Mouse (Mus musculus) heart, embryonic 16.5 days (tissue): ENCODE data around the gene Ost4. TPM values are rescaled to one million over a fixed set of nuclear protein-coding genes. Genes with fewer than 3 reads are reported as not detected.

Experiments used
- ATAC-seq: fragments of 200-750 bp; cut with Nextera tagmentation; replicated peaks from 2 replicates; pipeline ENCODE4 v1.8.0; 2017; ENCODE audit warnings: moderate number of reproducible peaks; ENCODE audit not compliant: insufficient read depth, low FRiP score; ENCODE audit errors: extremely low read depth
- H3K27ac ChIP-seq: fragments of 300-500 bp; sonication (generic); 2 replicates; pipeline ENCODE4 v1.5.1; 2014; ENCODE audit warnings: mild to moderate bottlenecking, low read length, control low read depth, moderate library complexity
- H3K27me3 ChIP-seq: fragments of 300-500 bp; sonication (generic); 2 replicates; pipeline ENCODE4 v1.6.1; 2014; ENCODE audit warnings: low read length, mixed read lengths; ENCODE audit not compliant: control insufficient read depth, insufficient read depth
- H3K36me3 ChIP-seq: fragments of 300-500 bp; sonication (generic); 2 replicates; pipeline ENCODE4 v1.6.1; 2014; ENCODE audit not compliant: control insufficient read depth, insufficient read depth
- H3K4me1 ChIP-seq: fragments of 300-500 bp; sonication (generic); 2 replicates; pipeline ENCODE4 v1.6.1; 2014; ENCODE audit warnings: low read length, mixed read lengths; ENCODE audit not compliant: control insufficient read depth, insufficient read depth
- H3K4me2 ChIP-seq: fragments of 300-500 bp; sonication (generic); 2 replicates; pipeline ENCODE4 v1.6.1; 2014; ENCODE audit warnings: low read depth, mild to moderate bottlenecking, control low read depth, low read length
- H3K4me3 ChIP-seq: fragments of 300-500 bp; sonication (generic); 2 replicates; pipeline ENCODE4 v1.5.1; 2014; ENCODE audit warnings: mild to moderate bottlenecking, control low read depth, low read length
- H3K9ac ChIP-seq: fragments of 300-500 bp; sonication (generic); 2 replicates; pipeline ENCODE4 v1.6.1; 2014; ENCODE audit warnings: low read length, control low read depth
- H3K9me3 ChIP-seq: fragments of 300-500 bp; sonication (generic); replicated peaks from 2 replicates; pipeline ENCODE4 v1.6.1; 2016; ENCODE audit warnings: low read length; ENCODE audit not compliant: control insufficient read depth
- WGBS: fragments of 180-500 bp; shearing (Covaris S2); extraction: QIAGEN DNeasy Blood & Tissue Kit; methylation state at CpG from one replicate; pipeline ENCODE4 v1.1.7; 2014; 5-methylcytosine and 5-hydroxymethylcytosine counted together
- polyA plus RNA-seq: library from polyadenylated mRNA; unstranded; fragments of >200 nt; fragmentation: Nextera tagmentation; extraction: Ambion mirVana; gene quantifications from 2 replicates; pipeline ENCODE4 v1.2.1, GENCODE M21; 2015

The Ost4 gene
- 349 and 355 TPM in 2 replicates for polyA plus RNA-seq

DNA sequence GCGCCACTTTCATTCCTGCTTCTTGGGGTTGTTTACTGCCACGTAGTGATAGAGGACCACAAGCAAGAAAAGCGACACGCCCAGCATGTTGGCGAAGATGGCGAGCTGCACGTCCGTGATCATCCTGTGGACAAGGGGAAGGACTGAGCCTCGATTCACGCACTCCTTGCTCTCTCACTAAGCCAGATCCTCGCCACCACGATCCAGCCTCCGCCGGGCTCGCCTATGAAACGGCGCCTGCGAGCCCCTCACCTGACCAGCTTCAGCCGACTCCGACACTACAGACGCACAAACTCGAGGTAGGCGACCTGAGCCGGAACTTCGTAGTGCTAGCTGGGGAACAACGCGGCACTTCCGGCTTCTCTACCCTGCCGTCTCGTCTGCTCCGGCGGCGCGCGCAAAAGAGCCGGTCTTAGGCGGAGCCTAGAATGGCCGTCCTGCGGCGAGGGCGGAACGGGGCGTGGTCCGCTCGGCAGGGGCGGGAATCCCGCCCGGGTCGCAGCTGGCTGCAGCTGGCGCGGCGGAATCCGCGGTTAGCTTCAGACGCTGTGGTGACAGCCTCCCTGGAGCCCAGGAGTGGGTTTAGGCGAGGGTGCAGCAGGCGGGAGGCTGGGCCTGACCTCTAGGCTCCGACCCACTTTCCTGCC, at the start of gene Ost4:
Gene Ost4 (minus strand): TSS at position 376 of the 647 bp plus-strand sequence.
- no peaks in the 10 kb centered on the region for H3K9me3 ChIP-seq

DNA sequence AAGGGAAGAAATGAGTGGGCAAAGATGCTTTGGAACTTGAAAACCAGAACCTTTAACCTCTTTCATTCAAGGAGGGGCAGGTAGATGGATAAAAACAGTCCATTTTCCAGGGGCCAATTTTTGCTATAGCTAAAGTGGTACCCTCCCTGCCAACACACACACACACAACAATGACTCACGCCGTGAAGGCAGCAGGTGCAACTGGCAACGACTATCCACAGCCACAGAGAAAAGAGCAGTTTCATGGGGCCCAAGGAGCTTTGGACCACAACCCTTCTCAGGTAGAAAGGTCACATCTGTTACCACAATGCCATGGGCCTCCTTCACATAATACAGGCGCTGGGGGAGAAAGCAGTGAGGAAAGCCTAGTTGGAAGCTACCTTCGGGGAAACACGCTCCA, 48.2 kb upstream of the Ost4 start:
- Histone ChIP-seq H3K9ac (no peak overlapping the region), H3K27me3 (no peaks in the 10 kb centered on the region), H3K36me3 (peaks cover 41% of the 10 kb centered on the region), H3K9me3 (no peaks in the 10 kb centered on the region), H3K4me3 (no peak overlapping the region), H3K4me1 (peaks cover 22% of the 10 kb centered on the region), H3K4me2 (no peak overlapping the region), H3K27ac (no peak overlapping the region)
- ATAC-seq, result no peak
- 95% methylated on average over 6 of the region's 6 CpGs for WGBS

More for the DNA sequence above, at the start of gene Ost4:
- H3K27me3 ChIP-seq, result no peaks in the 10 kb centered on the region
- ATAC-seq, result peak; percentile 91
- H3K27ac ChIP-seq, result peak within 1 kb of the TSS; percentile 93
- H3K4me1 ChIP-seq, result peaks cover 48% of the 10 kb centered on the region
- H3K9ac ChIP-seq, result peak within 1 kb of the TSS; percentile 85
- H3K4me3 ChIP-seq, result peak within 1 kb of the TSS; percentile 86
- peak within 1 kb of the TSS; percentile 96 for H3K4me2 ChIP-seq
- peaks cover 18% of the 10 kb centered on the region for H3K36me3 ChIP-seq
- WGBS, result under 1% methylated on average over 58 of the region's 58 CpGs

DNA sequence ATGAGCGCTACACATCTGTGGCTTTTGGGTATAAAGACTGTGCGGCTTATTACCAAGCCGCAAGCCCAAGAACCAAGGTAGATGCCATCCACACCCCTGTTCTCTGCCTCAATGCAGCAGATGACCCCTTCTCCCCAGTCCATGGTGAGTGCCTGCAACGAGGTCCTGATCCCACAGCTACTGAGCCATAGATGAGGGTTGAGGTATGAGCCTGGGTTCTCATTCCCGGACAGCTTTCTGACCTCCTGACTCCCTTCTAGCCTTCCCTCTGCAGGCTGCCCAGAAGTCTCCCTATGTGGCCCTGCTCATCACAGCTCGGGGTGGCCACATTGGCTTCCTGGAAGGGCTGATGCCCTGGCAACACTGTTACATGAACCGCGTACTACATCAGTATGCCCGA, 47.0 kb upstream of the Ost4 start:
- H3K36me3 ChIP-seq, result peaks cover 41% of the 10 kb centered on the region

GRCm38 (mm10) chr5:30954065-30954464, 46.5 kb upstream of the Ost4 start:
- no peak overlapping the region for H3K4me2 ChIP-seq
- H3K27ac ChIP-seq, result no peak overlapping the region
- H3K27me3 ChIP-seq, result no peaks in the 10 kb centered on the region
- no peak for ATAC-seq
- no peak overlapping the region for H3K4me3 ChIP-seq
- peaks cover 28% of the 10 kb centered on the region for H3K4me1 ChIP-seq
- WGBS, result 95% methylated on average over 6 of the region's 6 CpGs
- H3K36me3 ChIP-seq, result peaks cover 41% of the 10 kb centered on the region
- no peak overlapping the region for H3K9ac ChIP-seq
- H3K9me3 ChIP-seq, result no peaks in the 10 kb centered on the region

More for the DNA sequence above, 47.0 kb upstream of the Ost4 start:
- Histone ChIP-seq H3K9me3 (no peaks in the 10 kb centered on the region), H3K4me2 (no peak overlapping the region), H3K4me3 (no peak overlapping the region), H3K27ac (no peak overlapping the region), H3K9ac (no peak overlapping the region), H3K27me3 (no peaks in the 10 kb centered on the region), H3K4me1 (peaks cover 28% of the 10 kb centered on the region)
- ATAC-seq, result no peak
- 93% methylated on average over 9 of the region's 9 CpGs for WGBS

GRCm38 (mm10) chr5:30952551-30952950, 45.0 kb upstream of the Ost4 start:
- peaks cover 36% of the 10 kb centered on the region for H3K36me3 ChIP-seq
- 83% methylated on average over 5 of the region's 5 CpGs for WGBS
- ATAC-seq, result no peak
- no peak overlapping the region for H3K4me3 ChIP-seq
- no peak overlapping the region for H3K9ac ChIP-seq
- H3K4me1 ChIP-seq, result peaks cover 12% of the 10 kb centered on the region
- no peak overlapping the region for H3K4me2 ChIP-seq
- no peak overlapping the region for H3K27ac ChIP-seq
- H3K9me3 ChIP-seq, result no peaks in the 10 kb centered on the region
- no peaks in the 10 kb centered on the region for H3K27me3 ChIP-seq

- H3K9ac ChIP-seq, result no peak overlapping the region
- peaks cover 12% of the 10 kb centered on the region for H3K4me1 ChIP-seq
- H3K9me3 ChIP-seq, result no peaks in the 10 kb centered on the region
- peaks cover 35% of the 10 kb centered on the region for H3K36me3 ChIP-seq
- WGBS, result 83% methylated on average over 6 of the region's 6 CpGs
- ATAC-seq, result no peak
- H3K27me3 ChIP-seq, result no peaks in the 10 kb centered on the region
- H3K27ac ChIP-seq, result no peak overlapping the region
- H3K4me2 ChIP-seq, result no peak overlapping the region
- H3K4me3 ChIP-seq, result no peak overlapping the region
Observed at GRCm38 (mm10) chr5:30951706-30952105, 44.1 kb upstream of the Ost4 start.

- no peak overlapping the region for H3K27ac ChIP-seq
- H3K9ac ChIP-seq, result no peak overlapping the region
- H3K4me1 ChIP-seq, result peaks cover 12% of the 10 kb centered on the region
- no peak overlapping the region for H3K4me2 ChIP-seq
- WGBS, result 70% methylated on average over 2 of the region's 2 CpGs
- H3K9me3 ChIP-seq, result no peaks in the 10 kb centered on the region
- no peaks in the 10 kb centered on the region for H3K27me3 ChIP-seq
- peaks cover 32% of the 10 kb centered on the region for H3K36me3 ChIP-seq
- H3K4me3 ChIP-seq, result no peak overlapping the region
- no peak for ATAC-seq
Observed at GRCm38 (mm10) chr5:30950922-30951321, 43.3 kb upstream of the Ost4 start.

DNA sequence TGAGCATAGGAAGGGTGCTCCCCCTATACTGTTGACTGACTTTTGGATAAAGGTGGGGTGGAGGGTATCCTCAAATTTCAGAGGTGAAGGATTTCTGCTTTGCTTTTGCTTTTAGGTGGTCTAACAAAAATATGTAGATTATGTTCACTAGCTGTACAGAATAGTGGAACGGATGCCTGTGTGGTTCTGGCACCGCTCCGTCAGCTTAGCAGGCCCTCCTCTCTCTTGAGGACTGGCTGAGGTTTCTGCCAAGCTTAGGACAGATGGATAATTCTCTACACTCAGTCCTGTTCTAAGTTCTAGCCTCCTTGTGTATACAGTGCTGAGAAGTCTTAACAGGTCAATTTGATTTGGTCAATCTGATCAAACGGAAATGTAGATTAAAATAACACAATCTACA, 42.9 kb upstream of the Ost4 start:
- peak; percentile 5; the same call in 1 of the 2 replicates for ATAC-seq
- H3K9me3 ChIP-seq, result no peaks in the 10 kb centered on the region
- H3K9ac ChIP-seq, result peak overlapping the region; percentile 80

GRCm38 (mm10) chr5:30949654-30950326, 42.2 kb upstream of the Ost4 start:
- Histone ChIP-seq H3K27me3 (no peaks in the 10 kb centered on the region), H3K36me3 (peaks cover 22% of the 10 kb centered on the region), H3K9ac (peak overlapping the region; percentile 80), H3K4me1 (peaks cover 12% of the 10 kb centered on the region), H3K4me3 (peak overlapping the region; percentile 80), H3K4me2 (peak overlapping the region; percentile 95), H3K9me3 (no peaks in the 10 kb centered on the region), H3K27ac (peak overlapping the region; percentile 65)
- ATAC-seq, result peak; percentile 88
- WGBS, result 0% methylated on average over 31 of the region's 31 CpGs

More for the DNA sequence above, 42.9 kb upstream of the Ost4 start:
- Histone ChIP-seq H3K4me3 (peak overlapping the region; percentile 80), H3K27me3 (no peaks in the 10 kb centered on the region), H3K4me1 (peaks cover 12% of the 10 kb centered on the region), H3K36me3 (peaks cover 29% of the 10 kb centered on the region), H3K27ac (0 out of 2 replicates have a peak overlapping the region, but pooled peaks have one; percentile 53), H3K4me2 (peak overlapping the region; percentile 95)
- WGBS, result 61% methylated on average over 4 of the region's 4 CpGs
